Comparison of ENCODE assay signal across 24 mouse cellular contexts in genomic region chr16:86883862-86884261, GRCm38 (mm10).
DNase-seq lines count a peak whose midpoint lies in the region; ATAC-seq lines count a peak whose summit lies in the region.
"Had no signal": no experiment of that assay in that cellular context is flagged by ENCODE, and none has a peak within 500 bp of the region (broad histone marks: within the 10 kb centered on the region; RNA-seq: fewer than 3 reads in every experiment).

No protein-coding gene starts in this region.

- H3K4me3 ChIP-seq in brown adipose tissue, adult 24 weeks (ENCODE audit: insufficient read depth, low read depth, low read length), result no peak overlapping the region
- no peak overlapping the region for H3K4me3 ChIP-seq in heart, embryonic 13.5 days
- H3K4me3 ChIP-seq: embryonic facial prominence, embryonic 10.5 days; forebrain, embryonic 10.5 days; left cerebral cortex, adult 2 months; liver, embryonic 13.5 days; neural tube, embryonic 12.5 days had no signal

- no peak overlapping the region for H3K4me2 ChIP-seq in heart, embryonic 13.5 days
- H3K4me2 ChIP-seq: hindbrain, embryonic 14.5 days; liver, embryonic 13.5 days; neural tube, embryonic 12.5 days had no signal

- WGBS in heart, embryonic 13.5 days, result 57% methylated on average over 7 of the region's 7 CpGs

- H3K36me3 ChIP-seq in heart, embryonic 13.5 days, result no peaks in the 10 kb centered on the region
- H3K36me3 ChIP-seq: embryonic facial prominence, embryonic 10.5 days; forebrain, embryonic 10.5 days; liver, embryonic 13.5 days; neural tube, embryonic 12.5 days had no signal

- H3K9ac ChIP-seq in heart, embryonic 13.5 days, result no peak overlapping the region
- H3K9ac ChIP-seq: hindbrain, embryonic 14.5 days; liver, embryonic 13.5 days; neural tube, embryonic 12.5 days had no signal

- H3K27ac ChIP-seq in brown adipose tissue, adult 24 weeks (replicated peaks; ENCODE audit: low read depth, low read length), result 0 out of 2 replicates have a peak overlapping the region, but pooled peaks have one; percentile 12
- H3K27ac ChIP-seq in heart, embryonic 13.5 days (replicated peaks), result peak overlapping the region; percentile 41
- H3K27ac ChIP-seq: embryonic facial prominence, embryonic 10.5 days; forebrain, embryonic 10.5 days; hindbrain, embryonic 14.5 days; kidney, postnatal 0 days; left cerebral cortex, adult 2 months; liver, embryonic 13.5 days; neural tube, embryonic 12.5 days had no signal

- H3K27me3 ChIP-seq in heart, embryonic 13.5 days (replicated peaks), result no peaks in the 10 kb centered on the region
- H3K27me3 ChIP-seq: liver, embryonic 13.5 days; neural tube, embryonic 12.5 days had no signal

- 0 out of 2 replicates have a peak, but pooled peaks cover 3% of the 10 kb centered on the region for H3K4me1 ChIP-seq in brown adipose tissue, adult 24 weeks (ENCODE audit: control insufficient read depth, insufficient read depth, insufficient read length, low read length)
- H3K4me1 ChIP-seq in heart, embryonic 13.5 days, result 0 out of 2 replicates have a peak, but pooled peaks cover 5% of the 10 kb centered on the region
- H3K4me1 ChIP-seq: embryonic facial prominence, embryonic 10.5 days; forebrain, embryonic 10.5 days; liver, embryonic 13.5 days; neural tube, embryonic 12.5 days had no signal

- no peak for ATAC-seq in heart, embryonic 13.5 days (ENCODE audit: extremely low read depth, insufficient number of reproducible peaks, low FRiP score, low TSS enrichment)
- no peak for ATAC-seq in erythroblast, adult 5-6 weeks (replicated peaks; ENCODE audit: low FRiP score, poor library complexity, severe bottlenecking)
- ATAC-seq: CD4-positive, CD25-positive, alpha-beta regulatory T cell, adult 4 months; inflammation-experienced regulatory T-cells, adult 6 months had no signal

- intact Hi-C loops in heart, postnatal 25 days (cut with DNase I), result loop anchor here (2.0 to 10.0 kb wide), 6 partner anchors 163 to 1075 kb away; no protein-coding TSS in a partner anchor

- DNase-seq in heart, adult 11 months, result peak; percentile 97
- no peak for DNase-seq in heart, postnatal 4 days
- peak; percentile 15 for DNase-seq in heart, postnatal 25 days (ENCODE audit: low spot score)
- DNase-seq in urinary bladder, postnatal 36 days (ENCODE audit: low spot score in 2 of 2), result no peak
- no peak for DNase-seq in spleen, postnatal 14 days (ENCODE audit: low spot score in 2 of 2)
- DNase-seq: adrenal gland, postnatal 14 days; cerebellum, adult 9-11 months; kidney, adult 2 months; liver, embryonic 13.5 days; midbrain, embryonic 14.5 days; right cerebral cortex, postnatal 14 days; spleen, adult 18-20 months; thymus, postnatal 14 days had no signal

- no peaks in the 10 kb centered on the region for H3K9me3 ChIP-seq in heart, embryonic 13.5 days
- H3K9me3 ChIP-seq: embryonic facial prominence, embryonic 10.5 days; forebrain, embryonic 10.5 days; liver, embryonic 13.5 days; neural tube, embryonic 12.5 days had no signal

Comparison
In these comparisons a context has a peak if more than half of its experiments do, and no peak if none do; other contexts are left out.
1. DNase-seq: peak in heart, adult 11 months (single experiment) and heart, postnatal 25 days (single experiment); none in heart, postnatal 4 days (single experiment), urinary bladder, postnatal 36 days (0 of 2) and spleen, postnatal 14 days (0 of 2).